Mouse (Mus musculus): ENCODE results near the gene Olfml2a. TPM values are rescaled to one million over a fixed set of nuclear protein-coding genes. Genes with fewer than 3 reads are reported as not detected.

Gene Olfml2a
- total RNA-seq, 2 experiments from 2014 or later: 1.3 to 1.5 TPM

- no peak for TF ChIP-seq CTCF (conservative IDR thresholded peaks at IDR 0.05)
- no peak overlapping the region for H3K4me3 ChIP-seq
- DNase-seq (ENCODE audit: low spot score in 2 of 2): no peak
- H3K27ac ChIP-seq: no peak overlapping the region
Measured at GRCm38 (mm10) chr2:38974171-38974570, 42.4 kb downstream of the Olfml2a start.

- no peak for TF ChIP-seq CTCF (conservative IDR thresholded peaks at IDR 0.05)
- DNase-seq (ENCODE audit: low spot score in 2 of 2): no peak
- H3K4me3 ChIP-seq: no peak overlapping the region
- no peak overlapping the region for H3K27ac ChIP-seq
Measured at GRCm38 (mm10) chr2:38975181-38975580, 43.4 kb downstream of the Olfml2a start.

GRCm38 (mm10) chr2:38975941-38976805 lies 44.4 kb downstream of the Olfml2a start:
- Histone ChIP-seq H3K27ac (no peak overlapping the region), H3K4me3 (no peak overlapping the region)
- no peak for DNase-seq (ENCODE audit: low spot score in 2 of 2)
- TF ChIP-seq CTCF (conservative IDR thresholded peaks at IDR 0.05): no peak

- no peak for TF ChIP-seq CTCF (conservative IDR thresholded peaks at IDR 0.05)
- Histone ChIP-seq H3K27ac (no peak overlapping the region), H3K4me3 (no peak overlapping the region)
- DNase-seq (ENCODE audit: low spot score in 2 of 2): no peak
Measured at GRCm38 (mm10) chr2:38977837-38978236, 46.1 kb downstream of the Olfml2a start.

- no peak for DNase-seq (ENCODE audit: low spot score in 2 of 2)
- Histone ChIP-seq H3K4me3 (no peak overlapping the region), H3K27ac (no peak overlapping the region)
- TF ChIP-seq CTCF (conservative IDR thresholded peaks at IDR 0.05): peak; percentile 64
Measured at GRCm38 (mm10) chr2:38983456-38983855, 51.7 kb downstream of the Olfml2a start.

- no peak for DNase-seq (ENCODE audit: low spot score in 2 of 2)
- no peak overlapping the region for H3K4me3 ChIP-seq
- no peak for TF ChIP-seq CTCF (conservative IDR thresholded peaks at IDR 0.05)
- H3K27ac ChIP-seq: no peak overlapping the region
Measured at GRCm38 (mm10) chr2:38986580-38986979, 54.8 kb downstream of the Olfml2a start.

- H3K4me3 ChIP-seq: no peak overlapping the region
- no peak for DNase-seq (ENCODE audit: low spot score in 2 of 2)
- no peak overlapping the region for H3K27ac ChIP-seq
- TF ChIP-seq CTCF (conservative IDR thresholded peaks at IDR 0.05): no peak
Measured at GRCm38 (mm10) chr2:38987371-38987770, 55.6 kb downstream of the Olfml2a start.

GRCm38 (mm10) chr2:38987803-38988510 lies 56.2 kb downstream of the Olfml2a start:
- no peak overlapping the region for H3K4me3 ChIP-seq
- TF ChIP-seq CTCF (conservative IDR thresholded peaks at IDR 0.05): no peak
- no peak overlapping the region for H3K27ac ChIP-seq
- DNase-seq (ENCODE audit: low spot score in 2 of 2): no peak

GRCm38 (mm10) chr2:38988929-38989328 lies 57.2 kb downstream of the Olfml2a start:
- Histone ChIP-seq H3K4me3 (no peak overlapping the region), H3K27ac (no peak overlapping the region)
- no peak for TF ChIP-seq CTCF (conservative IDR thresholded peaks at IDR 0.05)
- DNase-seq (ENCODE audit: low spot score in 2 of 2): no peak

- DNase-seq (ENCODE audit: low spot score in 2 of 2): no peak
- TF ChIP-seq CTCF (conservative IDR thresholded peaks at IDR 0.05): no peak
- H3K27ac ChIP-seq: no peak overlapping the region
Measured at GRCm38 (mm10) chr2:38992004-38992403, 60.2 kb downstream of the Olfml2a start.

GRCm38 (mm10) chr2:38992452-38992851 lies 60.7 kb downstream of the Olfml2a start:
- H3K4me3 ChIP-seq: no peak overlapping the region
- no peak for DNase-seq (ENCODE audit: low spot score in 2 of 2)

More at GRCm38 (mm10) chr2:38992004-38992403, 60.2 kb downstream of the Olfml2a start:
- H3K4me3 ChIP-seq: no peak overlapping the region

GRCm38 (mm10) chr2:38997386-38998374 lies 65.9 kb downstream of the Olfml2a start, which contains the start of gene Wdr38:
TSS of gene Wdr38 (plus strand) at chr2:38997476.
- H3K27ac ChIP-seq: peak within 1 kb of the TSS; percentile 86
- peak; percentile 99 for TF ChIP-seq CTCF (conservative IDR thresholded peaks at IDR 0.05)
- DNase-seq (ENCODE audit: low spot score in 2 of 2): peak; percentile 85 to 89
- H3K4me3 ChIP-seq: peak within 1 kb of the TSS; percentile 67

More at GRCm38 (mm10) chr2:38992452-38992851, 60.7 kb downstream of the Olfml2a start:
- no peak overlapping the region for H3K27ac ChIP-seq
- no peak for TF ChIP-seq CTCF (conservative IDR thresholded peaks at IDR 0.05)
